Mouse (Mus musculus): ENCODE data around the gene Sema4a.

- TF ChIP-seq CTCF (IDR thresholded peaks at IDR 0.05; ENCODE audit: low read depth) (no peak), EP300 (IDR thresholded peaks at IDR 0.05; ENCODE audit: low read depth) (no peak)
Observed at GRCm38 (mm10) chr3:88505081-88505480, 44.1 kb upstream of the Sema4a start.

Measured in heart, postnatal 0 days (tissue).